Mouse (Mus musculus) intestine, embryonic 15.5 days (tissue): ENCODE data around the gene Gm7694. TPM values are rescaled to one million over a fixed set of nuclear protein-coding genes. Genes with fewer than 3 reads are reported as not detected.

Experiments used
- ATAC-seq: fragments of 200-750 bp; cut with Nextera tagmentation; 2 replicates; pipeline ENCODE4 v1.8.0; 2017; ENCODE audit warnings: moderate TSS enrichment, moderate library complexity
- H3K27ac ChIP-seq: fragments of 300-500 bp; sonication (generic); 2 replicates; pipeline ENCODE4 v1.5.1; 2015; ENCODE audit warnings: mild to moderate bottlenecking, inconsistent platforms
- H3K27me3 ChIP-seq: fragments of 300-500 bp; sonication (generic); replicated peaks from 2 replicates; pipeline ENCODE4 v1.6.1; 2015; ENCODE audit warnings: inconsistent platforms
- H3K36me3 ChIP-seq: fragments of 300-500 bp; sonication (generic); 2 replicates; pipeline ENCODE4 v1.6.1; 2015; ENCODE audit warnings: inconsistent platforms
- H3K4me1 ChIP-seq: fragments of 300-500 bp; sonication (generic); replicated peaks from 2 replicates; pipeline ENCODE4 v1.6.1; 2015; ENCODE audit warnings: inconsistent platforms
- H3K4me2 ChIP-seq: fragments of 300-500 bp; sonication (generic); replicated peaks from 2 replicates; pipeline ENCODE4 v1.6.1; 2015; ENCODE audit warnings: mild to moderate bottlenecking, inconsistent platforms
- H3K4me3 ChIP-seq: fragments of 300-500 bp; sonication (generic); replicated peaks from 2 replicates; pipeline ENCODE4 v1.5.1; 2015; ENCODE audit warnings: inconsistent platforms
- H3K9ac ChIP-seq: fragments of 300-500 bp; sonication (generic); 2 replicates; pipeline ENCODE4 v1.6.1; 2015; ENCODE audit warnings: inconsistent platforms
- H3K9me3 ChIP-seq: fragments of 300-500 bp; sonication (generic); 2 replicates; pipeline ENCODE4 v1.6.1; 2016; ENCODE audit warnings: inconsistent platforms
- WGBS: fragments of 180-500 bp; shearing (Covaris S2); methylation state at CpG from one replicate; pipeline ENCODE4 v1.1.7; 2015; 5-methylcytosine and 5-hydroxymethylcytosine counted together
- polyA plus RNA-seq: library from polyadenylated mRNA; unstranded; fragments of >200 nt; fragmentation: Nextera tagmentation; extraction: Ambion mirVana; gene quantifications from 2 replicates; pipeline ENCODE4 v1.2.1, GENCODE M21; 2015

Gm7694 gene
- polyA plus RNA-seq, 1 experiment from 2014 or later, result 2.6 TPM

- H3K9ac ChIP-seq, result no peak overlapping the region
- no peaks in the 10 kb centered on the region for H3K27me3 ChIP-seq
- no peak overlapping the region for H3K4me3 ChIP-seq
- H3K4me2 ChIP-seq, result no peak overlapping the region
- no peak for ATAC-seq
- H3K9me3 ChIP-seq, result no peaks in the 10 kb centered on the region
- H3K27ac ChIP-seq, result no peak overlapping the region
- H3K4me1 ChIP-seq, result no peaks in the 10 kb centered on the region
- H3K36me3 ChIP-seq, result no peaks in the 10 kb centered on the region
These were observed 32.9 kb downstream of the Gm7694 start for GRCm38 (mm10) chr1:170273252-170273651.

GRCm38 (mm10) chr1:170270696-170271095 is 35.4 kb downstream of the Gm7694 start:
- Histone ChIP-seq H3K4me2 (no peak overlapping the region), H3K9me3 (no peaks in the 10 kb centered on the region), H3K9ac (no peak overlapping the region), H3K4me1 (no peaks in the 10 kb centered on the region), H3K27ac (no peak overlapping the region), H3K36me3 (no peaks in the 10 kb centered on the region), H3K4me3 (no peak overlapping the region), H3K27me3 (no peaks in the 10 kb centered on the region)
- no peak for ATAC-seq
- 86% methylated on average over 4 of the region's 4 CpGs for WGBS

GRCm38 (mm10) chr1:170270281-170270680 is 35.9 kb downstream of the Gm7694 start:
- Histone ChIP-seq H3K27ac (no peak overlapping the region), H3K4me3 (no peak overlapping the region), H3K27me3 (no peaks in the 10 kb centered on the region), H3K4me1 (no peaks in the 10 kb centered on the region), H3K4me2 (no peak overlapping the region), H3K36me3 (no peaks in the 10 kb centered on the region), H3K9ac (no peak overlapping the region), H3K9me3 (no peaks in the 10 kb centered on the region)
- 80% methylated on average over 6 of the region's 6 CpGs for WGBS
- ATAC-seq, result no peak

GRCm38 (mm10) chr1:170255560-170255910 is 50.6 kb downstream of the Gm7694 start:
- Histone ChIP-seq H3K9ac (peak overlapping the region; percentile 76), H3K27ac (no peak overlapping the region), H3K36me3 (no peaks in the 10 kb centered on the region), H3K4me1 (no peaks in the 10 kb centered on the region), H3K4me2 (peak overlapping the region; percentile 75), H3K27me3 (no peaks in the 10 kb centered on the region), H3K9me3 (no peaks in the 10 kb centered on the region), H3K4me3 (peak overlapping the region; percentile 65)
- 14% methylated on average over 30 of the region's 32 CpGs for WGBS
- ATAC-seq, result peak; percentile 100

GRCm38 (mm10) chr1:170254893-170255559 is 51.1 kb downstream of the Gm7694 start:
- peak overlapping the region; percentile 76 for H3K9ac ChIP-seq
- WGBS, result 30% methylated on average over 30 of the region's 30 CpGs
- no peak overlapping the region for H3K27ac ChIP-seq
- peak overlapping the region; percentile 65 for H3K4me3 ChIP-seq
- peak overlapping the region; percentile 75 for H3K4me2 ChIP-seq
- ATAC-seq, result peak; percentile 83
- H3K4me1 ChIP-seq, result no peaks in the 10 kb centered on the region
- no peaks in the 10 kb centered on the region for H3K9me3 ChIP-seq
- no peaks in the 10 kb centered on the region for H3K27me3 ChIP-seq
- no peaks in the 10 kb centered on the region for H3K36me3 ChIP-seq

Other genes with a start within 250 kb of the Gm7694 start
- gene Ddr2, start 195.6 kb downstream of the Gm7694 start, polyA plus RNA-seq, result 36.2 and 38.6 TPM in 2 replicates
- 52.4 and 54.5 TPM in 2 replicates for gene Uap1, start 131.4 kb downstream of the Gm7694 start, polyA plus RNA-seq
- gene Uhmk1, start 90.9 kb downstream of the Gm7694 start, polyA plus RNA-seq, result 7.9 TPM in 2 replicates
- gene Sh2d1b2, start 73.6 kb downstream of the Gm7694 start, polyA plus RNA-seq, result not detected in 2 replicates
- 0.18 and 0.23 TPM in 2 replicates for gene Sh2d1b1, start 29.0 kb downstream of the Gm7694 start, polyA plus RNA-seq
- gene Spata46, start 2.5 kb upstream of the Gm7694 start, polyA plus RNA-seq, result 0.44 and 1.2 TPM in 2 replicates